Mouse (Mus musculus): Measurements from ENCODE around the gene Vmn2r18.

DNA sequence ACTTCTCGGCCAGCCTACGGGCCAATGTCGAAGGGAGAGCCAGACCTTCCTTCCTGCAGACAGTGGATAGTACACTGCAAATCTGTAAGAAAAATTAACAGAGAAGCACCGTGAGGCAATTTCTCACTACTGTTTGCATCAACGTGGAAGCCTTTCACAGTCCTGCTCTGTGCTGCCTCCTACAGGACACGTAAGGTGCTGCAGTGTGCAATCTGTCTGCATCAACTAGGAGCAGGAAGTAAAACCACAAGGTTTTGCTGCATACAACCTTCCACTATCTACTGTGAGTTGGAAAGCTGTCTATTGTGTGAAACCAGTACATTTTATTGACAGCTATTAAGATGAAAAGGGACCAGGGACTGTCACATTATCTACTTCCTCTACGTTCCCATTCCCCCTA is 39.0 kb upstream of the Vmn2r18 start:
- TF ChIP-seq POLR2A (IDR thresholded peaks at IDR 0.05; ENCODE audit: control insufficient read depth, low read depth, low read length) (no peak), CTCF (IDR thresholded peaks at IDR 0.05; ENCODE audit: control insufficient read depth, insufficient read depth, insufficient replicate concordance, low read depth, low read length) (peak; percentile 75; the same call in 1 of the 2 replicates)

Measured in testis, adult 2 months (tissue).